In the genomic region with DNA sequence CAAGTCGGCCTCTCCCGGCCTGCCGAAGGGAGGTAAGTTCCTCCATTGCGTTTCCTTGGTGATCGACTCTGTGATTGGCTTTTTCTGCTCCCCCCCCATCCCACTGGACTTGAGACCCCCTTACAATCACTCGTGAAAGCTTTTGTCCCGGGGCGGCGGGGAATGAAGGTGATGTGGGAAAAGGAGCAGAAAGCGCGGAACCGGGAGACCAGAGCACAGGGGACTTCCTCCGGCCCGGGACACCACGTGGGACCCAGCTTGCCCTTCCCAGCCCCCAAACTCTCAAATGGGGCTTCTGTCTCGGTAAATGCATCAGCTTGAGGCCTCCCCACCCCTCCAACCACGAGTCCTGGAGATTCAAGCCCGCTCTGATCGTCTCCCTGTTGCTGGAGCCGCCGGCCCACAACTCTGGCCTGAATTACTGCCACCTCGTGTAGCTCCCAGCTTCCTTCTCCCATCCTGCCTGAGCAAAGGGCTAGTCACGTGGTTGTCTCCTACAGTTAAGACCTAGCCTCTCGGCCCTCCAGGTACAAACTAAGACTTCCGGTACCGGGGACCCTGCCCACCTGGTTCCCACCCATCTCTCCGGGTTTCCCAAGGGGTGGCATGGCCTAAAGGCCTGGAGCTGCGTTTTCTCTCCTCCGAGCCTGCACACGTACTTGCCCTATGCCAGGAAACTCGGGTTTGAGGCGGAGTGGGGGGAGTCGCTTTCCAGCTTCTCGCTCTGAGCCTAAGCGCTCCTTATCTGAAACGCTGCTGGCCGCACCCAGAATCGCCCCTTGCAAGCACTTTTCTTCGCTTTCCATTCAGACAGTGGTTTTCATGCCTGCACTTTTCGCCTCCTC, we compare ENCODE assay signal across 8 mouse cellular contexts. TPM values are rescaled to one million over a fixed set of nuclear protein-coding genes. Genes with fewer than 3 reads are reported as not detected.
A peak's percentile ranks its signal among the peaks of the same experiment; 100 is the strongest.
DNase-seq lines count a peak whose midpoint lies in the region; ATAC-seq lines count a peak whose summit lies in the region.

No protein-coding gene starts in this region.

- DNase-seq in layer of hippocampus, postnatal 14 days (ENCODE audit: low spot score in 2 of 2) = peak; percentile 34 to 40
- DNase-seq in layer of hippocampus, adult 8-10 months (ENCODE audit: low spot score in 2 of 2) = no peak
- peak; percentile 61 to 63 for DNase-seq in cerebellum, postnatal 10 days
- DNase-seq in frontal cortex, postnatal 36 days (ENCODE audit: low spot score in 2 of 2) = peak; percentile 40 to 43
- peak; percentile 52 for DNase-seq in hindbrain, embryonic 14.5 days (ENCODE audit: low spot score)
- DNase-seq in midbrain, embryonic 11.5 days (ENCODE audit: low spot score, missing footprints) = peak; percentile 98
- DNase-seq in spleen, postnatal 10 days (ENCODE audit: low spot score in 2 of 2) = peak; percentile 62 to 66

- no peaks in the 10 kb centered on the region for H3K27me3 ChIP-seq in hindbrain, embryonic 14.5 days (ENCODE audit: control insufficient read depth, insufficient read depth, low read length)
- no peaks in the 10 kb centered on the region for H3K27me3 ChIP-seq in limb, embryonic 12.5 days
- no peaks in the 10 kb centered on the region for H3K27me3 ChIP-seq in midbrain, embryonic 11.5 days (ENCODE audit: control insufficient read depth, insufficient read depth, low read length)

- no peak for ATAC-seq in hindbrain, embryonic 14.5 days (ENCODE audit: low FRiP score)
- ATAC-seq in limb, embryonic 12.5 days (ENCODE audit: insufficient number of reproducible peaks, insufficient read depth, low FRiP score, low TSS enrichment, low read depth) = no peak; the same call in 1 of the 2 replicates
- ATAC-seq in midbrain, embryonic 11.5 days (ENCODE audit: low FRiP score) = 0 out of 2 replicates have a peak, but pooled peaks have one; percentile 12

- H3K27ac ChIP-seq in hindbrain, embryonic 14.5 days = peak overlapping the region; percentile 49
- H3K27ac ChIP-seq in limb, embryonic 12.5 days = peak overlapping the region; percentile 96
- peak overlapping the region; percentile 87 for H3K27ac ChIP-seq in midbrain, embryonic 11.5 days (ENCODE audit: low read depth, low read length)

- H3K4me2 ChIP-seq in hindbrain, embryonic 14.5 days (replicated peaks) = peak overlapping the region; percentile 67
- H3K4me2 ChIP-seq in limb, embryonic 12.5 days = peak overlapping the region; percentile 85
- peak overlapping the region; percentile 95 for H3K4me2 ChIP-seq in midbrain, embryonic 11.5 days

- no peaks in the 10 kb centered on the region for H3K9me3 ChIP-seq in hindbrain, embryonic 14.5 days (ENCODE audit: control insufficient read depth, low read length)
- no peaks in the 10 kb centered on the region for H3K9me3 ChIP-seq in limb, embryonic 12.5 days
- no peaks in the 10 kb centered on the region for H3K9me3 ChIP-seq in midbrain, embryonic 11.5 days (ENCODE audit: control insufficient read depth, low read length)

- peak overlapping the region; percentile 47 for H3K9ac ChIP-seq in hindbrain, embryonic 14.5 days
- H3K9ac ChIP-seq in limb, embryonic 12.5 days (replicated peaks) = peak overlapping the region; percentile 81
- peak overlapping the region; percentile 81 for H3K9ac ChIP-seq in midbrain, embryonic 11.5 days (ENCODE audit: low read length)

- no peaks in the 10 kb centered on the region for H3K36me3 ChIP-seq in hindbrain, embryonic 14.5 days (replicated peaks; ENCODE audit: control insufficient read depth, insufficient read depth)
- no peaks in the 10 kb centered on the region for H3K36me3 ChIP-seq in limb, embryonic 12.5 days
- no peaks in the 10 kb centered on the region for H3K36me3 ChIP-seq in midbrain, embryonic 11.5 days (ENCODE audit: control insufficient read depth, insufficient read depth, low read length)

- H3K4me3 ChIP-seq in hindbrain, embryonic 14.5 days (replicated peaks; ENCODE audit: low read length) = peak overlapping the region; percentile 48
- peak overlapping the region; percentile 62 for H3K4me3 ChIP-seq in limb, embryonic 12.5 days (replicated peaks)
- H3K4me3 ChIP-seq in midbrain, embryonic 11.5 days (ENCODE audit: low read depth, low read length) = peak overlapping the region; percentile 65

- peaks cover 19% of the 10 kb centered on the region for H3K4me1 ChIP-seq in hindbrain, embryonic 14.5 days (replicated peaks; ENCODE audit: control insufficient read depth, insufficient read depth, low read length)
- H3K4me1 ChIP-seq in limb, embryonic 12.5 days (replicated peaks) = peaks cover 33% of the 10 kb centered on the region
- H3K4me1 ChIP-seq in midbrain, embryonic 11.5 days (ENCODE audit: control insufficient read depth, insufficient read depth, low read length) = peaks cover 28% of the 10 kb centered on the region

- 0% methylated on average over 40 of the region's 40 CpGs for WGBS in hindbrain, embryonic 14.5 days
- under 1% methylated on average over 40 of the region's 40 CpGs for WGBS in limb, embryonic 12.5 days
- WGBS in midbrain, embryonic 11.5 days = under 1% methylated on average over 40 of the region's 40 CpGs

RNA-seq across cellular contexts. Expression of a gene that starts 5.3 kb away (rescaled TPM):
- total RNA-seq in layer of hippocampus, postnatal 14 days (2021) = 100 to 1,000 TPM; 185 to 190 TPM
- total RNA-seq in layer of hippocampus, adult 8-10 months (2022) = 100 to 1,000 TPM; 179 to 198 (median 186) TPM
- polyA plus RNA-seq in hindbrain, embryonic 14.5 days (2014; fragmentation: Nextera tagmentation; extraction: Ambion mirVana) = 339 and 347 TPM in 2 replicates
- 720 and 722 TPM in 2 replicates for polyA plus RNA-seq in limb, embryonic 12.5 days (2016; fragmentation: Nextera tagmentation; extraction: Ambion mirVana)
- polyA plus RNA-seq in midbrain, embryonic 11.5 days (2014; fragmentation: Nextera tagmentation; extraction: Ambion mirVana) = 741 and 754 TPM in 2 replicates

RNA-seq across cellular contexts. Expression of a gene that starts 13.8 kb away (rescaled TPM):
- total RNA-seq in layer of hippocampus, postnatal 14 days (2021) = 10 to 100 TPM; 38.0 to 38.3 TPM
- 10 to 100 TPM; 36.9 to 45.0 (median 39.9) TPM for total RNA-seq in layer of hippocampus, adult 8-10 months (2022)
- 66.6 and 67.2 TPM in 2 replicates for polyA plus RNA-seq in hindbrain, embryonic 14.5 days (2014; fragmentation: Nextera tagmentation; extraction: Ambion mirVana)
- 37.7 and 43.1 TPM in 2 replicates for polyA plus RNA-seq in limb, embryonic 12.5 days (2016; fragmentation: Nextera tagmentation; extraction: Ambion mirVana)
- 25.5 and 25.9 TPM in 2 replicates for polyA plus RNA-seq in midbrain, embryonic 11.5 days (2014; fragmentation: Nextera tagmentation; extraction: Ambion mirVana)

RNA-seq across cellular contexts. Expression of a gene that starts 15.0 kb away (rescaled TPM):
- total RNA-seq in layer of hippocampus, postnatal 14 days (2021) = 1 to 10 TPM; 1.2 to 2.3 TPM
- 1 to 10 TPM; 2.1 to 6.1 (median 3.5) TPM for total RNA-seq in layer of hippocampus, adult 8-10 months (2022)
- 1.6 and 1.9 TPM in 2 replicates for polyA plus RNA-seq in hindbrain, embryonic 14.5 days (2014; fragmentation: Nextera tagmentation; extraction: Ambion mirVana)
- 12.3 and 14.1 TPM in 2 replicates for polyA plus RNA-seq in limb, embryonic 12.5 days (2016; fragmentation: Nextera tagmentation; extraction: Ambion mirVana)
- 6.4 and 8.4 TPM in 2 replicates for polyA plus RNA-seq in midbrain, embryonic 11.5 days (2014; fragmentation: Nextera tagmentation; extraction: Ambion mirVana)

RNA-seq across cellular contexts. Expression of a gene that starts 31.0 kb away (rescaled TPM):
- total RNA-seq in layer of hippocampus, postnatal 14 days (2021) = 10 to 100 TPM; 14.7 TPM
- total RNA-seq in layer of hippocampus, adult 8-10 months (2022) = 10 to 100 TPM in 2 of 4 experiments, 1 to 10 TPM in 2; 7.3 to 14.0 (median 10.4) TPM
- polyA plus RNA-seq in hindbrain, embryonic 14.5 days (2014; fragmentation: Nextera tagmentation; extraction: Ambion mirVana) = 27.2 TPM in 2 replicates
- polyA plus RNA-seq in limb, embryonic 12.5 days (2016; fragmentation: Nextera tagmentation; extraction: Ambion mirVana) = 26.0 and 28.2 TPM in 2 replicates
- 28.0 and 30.6 TPM in 2 replicates for polyA plus RNA-seq in midbrain, embryonic 11.5 days (2014; fragmentation: Nextera tagmentation; extraction: Ambion mirVana)

Comparison
In these comparisons a context has a peak if more than half of its experiments do, and no peak if none do; other contexts are left out.
1. DNase-seq: peak in layer of hippocampus, postnatal 14 days (2 of 2), cerebellum, postnatal 10 days (2 of 2), frontal cortex, postnatal 36 days (2 of 2), hindbrain, embryonic 14.5 days (single experiment), midbrain, embryonic 11.5 days (single experiment) and spleen, postnatal 10 days (2 of 2); none in layer of hippocampus, adult 8-10 months (0 of 2).
2. Peak in every context shown above with its lines, with median percentiles within 50 percentile points of each other: H3K27ac ChIP-seq, H3K4me2 ChIP-seq, H3K4me3 ChIP-seq and H3K9ac ChIP-seq.